Mouse (Mus musculus) left cerebral cortex, postnatal 25 days (tissue): ENCODE data around the gene Hoxa13. TPM values are rescaled to one million over a fixed set of nuclear protein-coding genes. Genes with fewer than 3 reads are reported as not detected.

Source experiments
- DNase-seq, 2 experiments: peaks; one replicate each; pipeline ENCODE4 v3.0.0; 2022; ENCODE audit warnings: low spot score in 2 of 2, mixed read lengths in 1 of 2
- intact Hi-C: fragments of 180-260 bp; cut with DNase I; formaldehyde crosslinking; loops from one replicate; pipeline ENCODE4 v1.15.1; 2025
- total RNA-seq, 2 experiments: library from RNA; stranded (reverse); gene quantifications; 2 replicates each; pipeline ENCODE4 v1.2.3; 2021

Gene Hoxa13
- total RNA-seq, 2 experiments from 2014 or later = not detected

GRCm38 (mm10) chr6:52240389-52241000 lies 20.2 kb downstream of the Hoxa13 start, which contains the start of gene Hoxa10:
TSS of gene Hoxa10 (minus strand) at chr6:52240854.
- intact Hi-C loops = no loop called here
- no peak for DNase-seq

GRCm38 (mm10) chr6:52239625-52240388 lies 20.9 kb downstream of the Hoxa13 start:
- DNase-seq = no peak
- intact Hi-C loops = no loop called here

DNA sequence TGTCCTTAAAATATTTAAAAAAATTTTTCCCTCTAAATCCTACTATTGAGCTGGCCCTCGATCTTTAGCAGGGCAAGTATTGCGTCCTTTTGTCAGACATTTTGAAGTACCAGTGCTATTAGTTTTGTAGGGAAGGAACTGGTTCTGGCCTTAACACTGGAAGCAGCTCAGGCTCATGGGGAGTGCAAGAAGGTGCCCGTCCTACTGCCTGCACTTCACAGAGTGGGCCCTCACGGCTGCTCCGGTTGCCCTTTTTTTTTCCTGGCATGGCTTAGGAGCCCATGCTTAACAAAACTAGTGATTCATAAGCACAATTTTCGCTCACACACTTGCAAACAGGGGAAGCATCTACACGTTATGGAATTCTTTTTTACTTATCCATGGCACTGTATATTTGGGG lies 21.7 kb downstream of the Hoxa13 start:
- no peak for DNase-seq
- intact Hi-C loops = no loop called here

- DNase-seq = no peak
- intact Hi-C loops = no loop called here
These were observed 22.5 kb downstream of the Hoxa13 start for GRCm38 (mm10) chr6:52238155-52238545.

DNA sequence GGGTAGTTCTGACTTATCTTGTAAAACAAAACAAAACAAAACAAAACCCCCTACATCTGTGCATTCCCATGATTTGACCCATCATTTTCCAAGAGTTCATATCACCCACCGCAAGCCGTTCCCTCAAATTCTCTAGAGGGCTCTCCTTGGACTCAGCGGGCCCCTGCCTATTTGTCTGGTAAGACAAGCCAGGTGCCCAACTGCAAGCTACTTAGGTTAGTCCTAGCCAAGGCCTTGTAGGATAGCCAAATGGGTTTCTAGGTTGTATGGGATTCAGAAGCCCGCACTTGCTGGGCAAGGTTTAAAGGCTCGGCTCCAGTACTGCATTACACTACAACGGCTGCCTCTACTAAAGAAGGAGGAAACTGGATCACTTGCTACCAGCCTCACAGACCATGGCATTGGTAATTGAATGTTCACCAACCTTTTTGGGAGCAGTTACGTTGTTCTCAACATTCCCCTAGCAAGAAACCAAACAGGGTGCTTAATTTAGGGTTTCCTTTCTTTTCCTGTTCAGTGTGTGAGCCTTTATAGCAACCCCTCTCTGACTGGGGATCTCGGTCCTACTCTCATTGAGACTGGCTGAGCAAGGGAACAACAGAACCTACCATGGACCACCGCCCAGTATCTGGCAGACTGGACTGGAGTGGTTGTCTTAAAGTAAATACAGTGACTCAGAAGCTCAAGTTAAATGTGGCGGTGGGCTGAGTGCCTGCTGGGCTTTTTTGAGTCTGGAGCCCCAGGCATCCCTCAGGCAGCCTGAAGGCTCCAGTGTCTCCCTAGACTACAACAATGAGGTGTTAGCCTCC lies 23.1 kb downstream of the Hoxa13 start:
- no peak for DNase-seq
- intact Hi-C loops = no loop called here

- intact Hi-C loops = no loop called here
These were observed 23.9 kb downstream of the Hoxa13 start for GRCm38 (mm10) chr6:52236806-52237205.

GRCm38 (mm10) chr6:52235866-52236265 lies 24.8 kb downstream of the Hoxa13 start:
- DNase-seq = no peak
- intact Hi-C loops = no loop called here

More at GRCm38 (mm10) chr6:52236806-52237205, 23.9 kb downstream of the Hoxa13 start:
- no peak for DNase-seq

DNA sequence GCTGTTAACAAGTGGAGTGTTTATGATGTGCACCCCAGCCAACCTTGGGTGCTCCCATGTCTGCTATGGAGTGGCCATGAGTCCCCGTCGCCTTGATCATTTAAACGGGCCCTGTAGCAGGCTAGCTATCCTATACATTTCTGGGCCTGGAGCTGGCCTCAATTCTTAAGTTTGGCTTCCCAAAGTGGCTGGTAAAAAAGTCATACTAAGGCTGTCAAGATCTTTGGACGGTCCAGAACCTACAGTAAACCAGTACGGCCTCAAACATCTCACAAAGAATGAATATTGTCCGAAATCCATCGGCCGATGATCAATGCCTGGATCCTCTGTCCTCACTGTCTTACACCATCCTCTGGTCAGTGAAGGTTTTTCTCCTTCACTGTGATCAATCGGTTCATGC lies 25.4 kb downstream of the Hoxa13 start:
- intact Hi-C loops = no loop called here
- no peak for DNase-seq

DNA sequence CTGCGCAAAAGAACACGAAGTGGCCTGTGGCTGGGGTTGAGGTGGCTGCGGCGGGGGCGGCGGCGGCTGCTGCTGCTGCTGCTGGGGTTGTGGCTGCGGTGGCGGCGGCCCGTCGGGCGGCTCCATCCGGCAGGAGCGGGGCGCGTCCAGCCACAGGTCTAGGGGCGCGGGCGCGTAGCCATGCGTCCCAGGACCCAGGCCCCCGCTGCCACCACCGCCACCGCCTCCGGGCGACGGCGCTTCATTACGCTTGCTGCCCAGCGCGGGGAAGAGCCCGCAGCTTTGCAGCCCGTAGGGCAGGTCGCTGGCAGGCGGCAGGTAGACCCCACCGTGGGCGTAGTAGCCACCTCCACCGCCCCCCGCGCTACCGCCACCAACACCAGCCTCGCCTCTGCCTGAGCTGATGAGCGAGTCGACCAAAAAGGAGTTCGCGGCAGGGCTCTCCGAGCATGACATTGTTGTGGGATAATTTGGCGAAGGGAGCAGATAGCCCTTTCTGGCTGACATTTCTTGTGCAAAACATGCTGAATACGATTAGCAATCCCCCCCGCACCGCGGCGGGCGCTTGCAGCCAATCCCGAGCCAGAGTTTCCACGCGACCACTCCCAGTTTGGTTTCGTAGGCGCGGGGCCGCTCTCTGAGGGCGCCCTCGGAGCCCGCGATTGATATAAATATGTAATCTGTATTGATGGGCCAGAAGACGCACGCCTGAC lies 26.1 kb downstream of the Hoxa13 start:
- no peak for DNase-seq

DNA sequence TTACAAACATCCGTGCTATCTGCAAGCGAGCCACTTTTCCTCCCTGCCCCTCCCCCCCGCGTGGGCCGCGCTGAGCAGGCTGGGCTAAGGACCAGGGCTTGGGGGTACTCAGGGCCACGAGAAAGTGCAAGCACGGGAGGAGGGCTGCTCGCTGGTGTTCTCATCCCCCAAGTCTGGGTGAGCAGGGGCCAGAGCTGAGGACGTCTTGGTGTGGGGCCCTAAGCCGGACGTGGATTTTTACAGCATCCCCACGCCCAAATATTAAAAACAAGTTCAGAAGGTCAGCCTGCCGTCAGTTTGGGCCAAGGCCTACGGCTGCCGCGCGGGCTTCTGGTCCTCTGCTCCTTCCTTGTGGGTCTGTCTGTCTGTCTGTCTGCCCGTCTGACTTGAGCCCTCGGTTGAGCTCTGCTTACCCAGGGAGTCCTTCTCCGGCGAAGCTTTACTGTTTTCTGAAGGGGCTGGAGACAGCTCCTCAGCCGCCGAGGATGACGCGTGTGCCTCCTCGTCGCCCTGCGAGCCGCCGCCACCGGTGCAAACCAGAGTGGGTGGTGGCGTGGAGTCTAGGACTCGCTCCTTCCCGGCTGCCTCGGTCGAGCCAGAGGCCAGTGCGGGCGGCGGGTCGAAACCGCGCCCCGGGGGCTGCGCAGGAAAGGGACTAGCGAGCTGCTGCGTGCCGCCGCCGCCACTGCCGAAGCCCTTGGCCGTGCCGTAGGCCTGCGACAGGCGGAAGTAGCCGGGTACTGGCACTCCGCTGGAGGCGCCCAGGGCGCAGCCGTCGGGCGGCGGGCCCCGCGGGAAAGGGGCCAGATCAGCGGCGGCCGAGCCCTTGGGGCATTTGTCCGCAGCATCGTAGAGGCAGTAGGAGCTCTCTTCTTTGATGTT lies 26.9 kb downstream of the Hoxa13 start:
- intact Hi-C loops = no loop called here
- no peak for DNase-seq

More for the DNA sequence above, 26.1 kb downstream of the Hoxa13 start:
- intact Hi-C loops = no loop called here

GRCm38 (mm10) chr6:52232984-52233545 lies 27.6 kb downstream of the Hoxa13 start:
- intact Hi-C loops = no loop called here

GRCm38 (mm10) chr6:52232568-52232965 lies 28.1 kb downstream of the Hoxa13 start:
- intact Hi-C loops = no loop called here
- DNase-seq = no peak

More at GRCm38 (mm10) chr6:52232984-52233545, 27.6 kb downstream of the Hoxa13 start:
- DNase-seq = no peak

DNA sequence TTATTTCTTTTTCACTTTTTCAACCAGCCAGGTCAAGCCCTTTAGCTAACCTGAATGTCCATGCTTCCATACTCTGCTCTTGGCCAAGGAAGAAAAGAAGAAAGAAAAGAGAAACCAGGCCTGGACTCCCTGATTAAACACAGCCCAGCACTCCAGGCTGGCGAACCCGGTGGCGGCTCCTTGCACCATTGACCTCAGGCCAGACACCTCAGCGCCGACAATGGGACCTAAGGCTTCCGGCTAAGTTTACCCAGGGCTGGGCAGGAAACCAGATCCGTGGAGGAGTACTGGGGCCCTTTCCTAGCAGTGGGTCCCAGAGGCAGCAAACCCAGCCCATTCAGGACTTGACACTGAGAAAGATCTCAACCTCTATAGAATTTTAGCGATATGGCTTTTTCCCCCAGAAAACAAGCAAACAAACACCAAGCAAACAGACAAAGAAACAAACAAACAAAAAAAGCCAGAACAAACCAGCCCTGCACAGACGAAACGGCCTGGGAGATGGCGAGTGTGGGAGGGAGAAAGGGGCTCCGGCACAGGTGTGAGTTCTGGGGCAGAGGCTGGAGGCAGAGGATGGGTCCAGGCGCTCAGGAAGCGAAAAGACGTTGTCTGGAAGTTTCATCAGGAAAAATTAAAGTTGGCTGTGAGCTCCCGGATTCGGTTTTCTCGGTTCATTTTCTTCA lies 28.7 kb downstream of the Hoxa13 start:
- intact Hi-C loops = no loop called here
- no peak for DNase-seq

- no peak for DNase-seq
- intact Hi-C loops = no loop called here
These were observed 30.0 kb downstream of the Hoxa13 start, which contains the start of gene Hoxa9 for GRCm38 (mm10) chr6:52230516-52231165. TSS of gene Hoxa9 (minus strand) at chr6:52231089.

- intact Hi-C loops = no loop called here
- DNase-seq = no peak
These were observed 30.9 kb downstream of the Hoxa13 start for GRCm38 (mm10) chr6:52229558-52230416.
